Mouse (Mus musculus) ES-Bruce4 (cell line): ENCODE measurements around the gene Tmem184b. TPM values are rescaled to one million over a fixed set of nuclear protein-coding genes. Genes with fewer than 3 reads are reported as not detected.

Experiments used
- H3K27ac ChIP-seq: 2 replicates; pipeline ENCODE4 v1.5.1; 2012; ENCODE audit warnings: low read length, inconsistent platforms; ENCODE audit not compliant: insufficient read depth
- H3K27me3 ChIP-seq: 2 replicates; pipeline ENCODE4 v1.6.1; 2012; ENCODE audit warnings: mild to moderate bottlenecking, low read length, inconsistent platforms; ENCODE audit not compliant: control insufficient read depth, poor library complexity, insufficient read depth, severe bottlenecking
- H3K36me3 ChIP-seq: 2 replicates; pipeline ENCODE4 v1.6.1; 2012; ENCODE audit warnings: inconsistent platforms, mild to moderate bottlenecking, low read length, moderate library complexity; ENCODE audit not compliant: control insufficient read depth, poor library complexity, insufficient read depth, severe bottlenecking
- H3K4me1 ChIP-seq: one replicate; pipeline ENCODE4 v1.8.1; 2011; ENCODE audit warnings: low read length; ENCODE audit not compliant: control insufficient read depth, insufficient read depth
- H3K4me3 ChIP-seq: 2 replicates; pipeline ENCODE4 v1.5.1; 2011; ENCODE audit warnings: low read depth, mild to moderate bottlenecking, low read length
- H3K9ac ChIP-seq: 2 replicates; pipeline ENCODE4 v1.6.1; 2012; ENCODE audit warnings: low read depth, mild to moderate bottlenecking, inconsistent platforms; ENCODE audit not compliant: poor library complexity, severe bottlenecking
- H3K9me3 ChIP-seq: replicated peaks from 2 replicates; pipeline ENCODE4 v1.6.1; 2012; ENCODE audit warnings: mild to moderate bottlenecking, low read length, inconsistent platforms; ENCODE audit not compliant: control insufficient read depth, poor library complexity, insufficient read depth, severe bottlenecking
- CTCF ChIP-seq: IDR thresholded peaks from one replicate; pipeline ENCODE4 v1.8.1; 2011; ENCODE audit warnings: low read depth, low read length
- EP300 ChIP-seq: IDR thresholded peaks from 2 replicates; pipeline ENCODE4 v1.6.1; 2011; ENCODE audit warnings: low read depth, low read length; ENCODE audit not compliant: insufficient read depth
- POLR2A ChIP-seq: IDR thresholded peaks from one replicate; pipeline ENCODE4 v1.8.1; 2011; ENCODE audit warnings: low read length; ENCODE audit not compliant: insufficient read depth
- polyA plus RNA-seq: library from polyadenylated mRNA; stranded (reverse); fragments of >200 nt; gene quantifications from 2 replicates; pipeline ENCODE4 v1.2.4, GENCODE M21; 2011; ENCODE audit warnings: low read depth; ENCODE audit not compliant: missing spikeins, insufficient read depth, insufficient read length

Tmem184b gene
- polyA plus RNA-seq = 50.7 and 59.6 TPM in 2 replicates

DNA sequence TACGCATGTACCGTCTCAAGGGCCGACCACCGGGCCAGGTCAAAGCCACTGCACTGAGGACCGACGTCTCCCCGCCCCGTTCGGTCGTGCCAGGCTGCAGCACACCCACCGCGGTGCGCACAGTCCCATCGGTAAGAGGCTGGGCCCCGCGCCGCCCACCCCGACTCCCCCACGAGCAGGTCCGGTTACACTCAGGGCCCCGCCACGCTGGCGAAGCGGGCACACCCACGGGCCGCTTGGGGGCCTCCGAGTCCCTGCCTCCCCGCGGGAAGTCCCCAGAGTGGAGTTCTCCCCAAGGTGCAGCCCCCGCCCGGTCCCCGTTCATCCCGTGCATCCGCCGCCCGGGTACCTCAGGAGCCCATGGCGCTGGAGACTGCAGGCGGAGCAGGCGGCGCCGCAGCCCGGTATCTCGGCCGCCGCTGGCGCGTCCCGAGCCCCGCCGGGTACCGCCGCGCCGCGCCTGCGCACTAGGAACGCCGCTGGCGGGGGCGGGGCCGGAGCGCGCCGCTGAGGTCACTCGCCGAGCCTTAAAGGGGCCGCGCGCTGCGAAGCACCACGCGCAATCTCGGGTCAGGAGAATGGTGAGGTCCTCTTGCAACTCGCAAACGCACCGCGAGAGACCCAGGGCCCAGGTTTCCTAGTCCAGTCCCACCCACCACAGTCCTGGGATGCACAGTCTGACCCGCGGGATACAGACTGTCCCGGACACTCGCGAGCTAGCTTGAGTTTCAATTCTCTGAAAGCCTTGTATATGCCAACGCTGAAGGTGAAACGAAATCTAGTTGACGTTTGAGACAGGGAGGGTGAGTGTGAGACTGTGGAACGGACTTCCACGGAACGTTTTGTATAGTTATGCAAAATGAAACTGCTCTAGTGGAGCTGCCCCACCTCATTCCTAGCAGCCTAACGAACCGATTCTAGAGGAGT, at the start of gene Tmem184b:
Tmem184b (minus strand) TSS at position 734 of the 927 bp plus-strand sequence.
- Histone ChIP-seq H3K4me1 (peaks cover 2% of the 10 kb centered on the region), H3K4me3 (peak within 1 kb of the TSS; percentile 95)

DNA sequence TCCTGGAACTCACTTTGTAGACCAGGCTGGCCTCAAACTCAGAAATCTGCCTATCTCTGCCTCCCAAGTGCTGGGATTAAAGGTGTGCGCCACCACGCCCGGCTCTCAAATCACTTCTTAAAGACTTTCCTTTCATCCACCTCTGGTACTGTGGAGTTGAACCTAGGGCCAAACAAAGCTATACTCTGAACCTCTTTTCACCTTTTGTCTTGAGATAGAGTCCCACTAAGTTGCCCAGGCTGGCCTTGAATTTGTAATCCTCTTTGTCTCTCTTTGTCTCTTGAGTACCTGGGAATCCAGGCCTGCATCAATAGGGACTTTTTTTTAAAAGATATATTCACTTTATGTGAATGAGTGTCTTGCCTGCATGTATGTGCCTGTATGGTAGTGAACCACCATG, 44.7 kb upstream of the Tmem184b start:
- H3K27me3 ChIP-seq = no peaks in the 10 kb centered on the region
- no peak overlapping the region for H3K4me3 ChIP-seq
- no peaks in the 10 kb centered on the region for H3K36me3 ChIP-seq
- no peaks in the 10 kb centered on the region for H3K9me3 ChIP-seq
- H3K9ac ChIP-seq = no peak overlapping the region
- TF ChIP-seq POLR2A (no peak), EP300 (no peak), CTCF (no peak)
- H3K4me1 ChIP-seq = peaks cover 1% of the 10 kb centered on the region
- H3K27ac ChIP-seq = no peak overlapping the region

More for the DNA sequence above, at the start of gene Tmem184b:
- Histone ChIP-seq H3K9ac (peak within 1 kb of the TSS; percentile 91), H3K9me3 (no peaks in the 10 kb centered on the region), H3K27ac (no peak within 1 kb of the TSS), H3K36me3 (no peaks in the 10 kb centered on the region), H3K27me3 (no peaks in the 10 kb centered on the region)
- TF ChIP-seq EP300 (no peak), POLR2A (no peak), CTCF (no peak)

DNA sequence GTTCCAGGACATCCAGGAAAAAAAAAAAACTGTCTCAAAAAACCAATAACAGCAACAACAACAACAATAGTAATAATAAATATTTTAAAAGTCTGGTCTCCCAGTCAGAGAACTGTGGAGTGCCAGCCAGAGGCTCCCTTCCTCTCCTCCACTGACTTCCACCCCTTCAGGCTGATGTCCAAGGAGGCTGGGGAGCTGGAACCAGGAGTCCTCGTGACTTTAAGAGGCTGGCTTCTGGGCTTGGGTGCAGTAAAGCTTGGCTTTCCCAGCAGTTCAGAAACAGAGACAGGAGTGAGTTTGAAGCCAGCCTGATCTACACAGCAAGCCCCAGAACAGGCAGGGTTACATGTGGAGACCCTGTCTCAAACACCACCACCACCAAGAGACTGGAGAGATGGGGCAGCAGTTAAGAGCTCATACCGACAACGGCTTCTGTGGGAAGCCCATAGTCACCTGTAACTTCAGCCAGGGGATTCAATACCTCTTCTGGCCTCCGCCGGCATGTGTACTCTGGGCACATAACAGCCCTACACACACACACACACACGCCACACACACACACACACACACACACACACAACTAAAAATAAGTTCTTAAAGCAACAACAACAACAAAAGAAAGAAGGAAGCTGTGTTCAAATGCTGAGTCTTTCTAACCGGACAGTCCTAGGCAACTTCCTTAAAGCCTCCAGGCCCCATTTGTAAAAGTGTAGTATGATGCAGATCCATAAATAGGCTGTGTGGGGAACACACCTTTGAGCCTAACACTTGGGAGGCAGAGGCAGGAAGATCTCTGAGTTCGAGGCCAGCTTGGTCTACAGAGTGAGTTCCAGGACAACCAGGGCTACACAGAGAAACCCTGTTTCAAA, 42.7 kb upstream of the Tmem184b start:
- no peaks in the 10 kb centered on the region for H3K9me3 ChIP-seq
- no peak overlapping the region for H3K27ac ChIP-seq
- no peak for TF ChIP-seq CTCF
- no peak for TF ChIP-seq POLR2A
- no peak for TF ChIP-seq EP300
- peaks cover 4% of the 10 kb centered on the region for H3K4me1 ChIP-seq
- H3K27me3 ChIP-seq = no peaks in the 10 kb centered on the region
- H3K9ac ChIP-seq = no peak overlapping the region
- no peaks in the 10 kb centered on the region for H3K36me3 ChIP-seq
- no peak overlapping the region for H3K4me3 ChIP-seq

DNA sequence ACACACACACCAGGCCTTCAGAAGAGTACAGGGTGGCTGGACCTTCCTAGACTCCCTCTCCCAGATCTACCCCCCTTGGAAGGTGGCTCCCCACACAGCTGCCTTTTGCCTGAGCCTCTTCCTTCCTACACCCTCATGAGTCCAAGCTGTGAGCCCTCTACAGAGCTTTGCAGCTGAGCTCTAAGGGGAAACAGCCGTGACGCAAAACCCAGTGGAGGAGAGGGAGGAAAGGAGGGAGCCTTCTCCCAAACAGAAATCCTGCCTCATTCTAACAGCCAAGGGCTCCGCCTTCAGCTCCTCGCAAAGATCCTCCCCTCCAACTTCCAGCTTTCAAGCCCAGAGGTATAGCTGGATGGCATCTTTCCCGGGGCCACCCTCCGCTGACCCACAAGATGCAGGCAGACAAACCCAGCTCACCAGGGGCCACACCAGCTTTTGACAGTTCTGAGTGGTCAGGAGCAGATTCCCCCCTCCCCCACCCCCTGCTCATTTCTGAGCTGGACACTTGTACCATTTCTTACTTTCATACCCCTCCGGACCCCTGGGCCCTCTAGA, 40.6 kb upstream of the Tmem184b start:
- no peak for TF ChIP-seq POLR2A
- TF ChIP-seq EP300 = no peak
- no peak for TF ChIP-seq CTCF
- Histone ChIP-seq H3K27ac (no peak overlapping the region), H3K36me3 (no peaks in the 10 kb centered on the region), H3K4me1 (peaks cover 11% of the 10 kb centered on the region), H3K9me3 (no peaks in the 10 kb centered on the region), H3K4me3 (no peak overlapping the region), H3K9ac (no peak overlapping the region), H3K27me3 (no peaks in the 10 kb centered on the region)

DNA sequence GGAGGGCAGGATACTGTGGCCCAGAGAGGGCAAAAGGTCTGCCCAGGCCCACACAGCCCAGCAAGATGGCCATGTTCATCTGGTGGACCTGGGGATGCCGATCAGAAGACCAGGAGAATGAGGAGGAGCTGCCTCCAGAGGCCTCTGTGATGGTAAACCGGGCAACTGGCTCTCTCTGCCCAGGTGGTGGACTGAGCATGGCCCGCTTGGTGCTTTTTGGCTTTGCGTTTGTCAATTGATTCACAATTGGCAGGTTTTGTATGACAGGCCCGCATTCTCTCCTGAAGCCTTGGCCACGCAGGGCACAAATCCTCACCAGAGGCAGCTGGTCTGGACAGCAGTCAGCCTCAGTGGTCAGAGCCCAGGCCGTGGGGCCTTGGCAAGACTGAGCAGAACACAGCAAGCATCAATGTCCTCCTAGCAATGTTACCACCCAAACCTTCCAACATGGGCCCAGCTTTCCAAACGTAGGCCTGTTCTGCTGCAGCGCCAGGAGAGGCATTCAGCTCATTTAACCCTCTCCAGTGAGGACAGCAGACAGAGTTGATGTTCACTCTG, 39.7 kb upstream of the Tmem184b start:
- H3K9ac ChIP-seq = no peak overlapping the region
- TF ChIP-seq POLR2A (no peak), EP300 (no peak), CTCF (no peak)
- H3K36me3 ChIP-seq = no peaks in the 10 kb centered on the region
- no peak overlapping the region for H3K4me3 ChIP-seq
- no peaks in the 10 kb centered on the region for H3K9me3 ChIP-seq
- H3K27ac ChIP-seq = no peak overlapping the region
- H3K4me1 ChIP-seq = peaks cover 17% of the 10 kb centered on the region
- no peaks in the 10 kb centered on the region for H3K27me3 ChIP-seq
